Mouse (Mus musculus) bone marrow macrophage, adult 2 months (primary cell): ENCODE data around the gene Helz2. TPM values are rescaled to one million over a fixed set of nuclear protein-coding genes. Genes with fewer than 3 reads are reported as not detected.

Experiments
- H3K27ac ChIP-seq: 2 replicates; pipeline ENCODE4 v1.5.1; 2012; ENCODE audit warnings: low read depth, low read length; ENCODE audit not compliant: insufficient read depth
- H3K4me1 ChIP-seq: 2 replicates; pipeline ENCODE4 v1.6.1; 2012; ENCODE audit warnings: low read length; ENCODE audit not compliant: control insufficient read depth, insufficient read depth
- H3K4me3 ChIP-seq: 2 replicates; pipeline ENCODE4 v1.5.1; 2012; ENCODE audit warnings: mild to moderate bottlenecking, low read length, moderate library complexity; ENCODE audit not compliant: insufficient read depth
- CTCF ChIP-seq: IDR thresholded peaks from 2 replicates; pipeline ENCODE4 v1.5.1; 2012; ENCODE audit warnings: low read depth, mild to moderate bottlenecking, low read length, moderate library complexity
- POLR2A ChIP-seq: IDR thresholded peaks from 2 replicates; pipeline ENCODE4 v1.6.1; 2012; ENCODE audit warnings: mild to moderate bottlenecking, low read depth, low read length, borderline replicate concordance
- polyA plus RNA-seq: library from polyadenylated mRNA; stranded (reverse); fragments of >200 nt; gene quantifications from 2 replicates; pipeline ENCODE4 v1.2.4, GENCODE M21; 2012; ENCODE audit not compliant: missing spikeins, insufficient read depth, insufficient read length

Gene Helz2
- polyA plus RNA-seq, 1 experiment: 13.3 TPM

- no peak for TF ChIP-seq POLR2A
- TF ChIP-seq CTCF: no peak
- peaks cover 27% of the 10 kb centered on the region for H3K4me1 ChIP-seq
- no peak overlapping the region for H3K4me3 ChIP-seq
- H3K27ac ChIP-seq: no peak overlapping the region
Measured at GRCm38 (mm10) chr2:181239261-181239660, 2.6 kb downstream of the Helz2 start.

- Histone ChIP-seq H3K27ac (no peak overlapping the region), H3K4me3 (no peak overlapping the region), H3K4me1 (peaks cover 25% of the 10 kb centered on the region)
- no peak for TF ChIP-seq POLR2A
Measured at GRCm38 (mm10) chr2:181238861-181239260, 3.0 kb downstream of the Helz2 start.

- no peak overlapping the region for H3K27ac ChIP-seq
- H3K4me3 ChIP-seq: no peak overlapping the region
- no peak for TF ChIP-seq CTCF
- no peak for TF ChIP-seq POLR2A
- H3K4me1 ChIP-seq: peaks cover 25% of the 10 kb centered on the region
Measured at GRCm38 (mm10) chr2:181238091-181238610, 3.7 kb downstream of the Helz2 start.

GRCm38 (mm10) chr2:181237251-181238014, 4.4 kb downstream of the Helz2 start:
- TF ChIP-seq POLR2A (no peak), CTCF (no peak)
- Histone ChIP-seq H3K4me3 (no peak overlapping the region), H3K27ac (no peak overlapping the region), H3K4me1 (peaks cover 24% of the 10 kb centered on the region)

GRCm38 (mm10) chr2:181235681-181236566, 5.9 kb downstream of the Helz2 start:
- Histone ChIP-seq H3K4me3 (no peak overlapping the region), H3K4me1 (peaks cover 17% of the 10 kb centered on the region), H3K27ac (no peak overlapping the region)
- no peak for TF ChIP-seq CTCF
- TF ChIP-seq POLR2A: no peak

GRCm38 (mm10) chr2:181234680-181235079, 7.1 kb downstream of the Helz2 start:
- Histone ChIP-seq H3K4me1 (peaks cover 17% of the 10 kb centered on the region), H3K27ac (no peak overlapping the region), H3K4me3 (no peak overlapping the region)
- TF ChIP-seq POLR2A (no peak), CTCF (no peak)

- H3K4me1 ChIP-seq: peaks cover 16% of the 10 kb centered on the region
- no peak overlapping the region for H3K4me3 ChIP-seq
- TF ChIP-seq CTCF (no peak), POLR2A (no peak)
- H3K27ac ChIP-seq: no peak overlapping the region
Measured at GRCm38 (mm10) chr2:181233443-181233842, 8.4 kb downstream of the Helz2 start.

- TF ChIP-seq POLR2A (no peak), CTCF (no peak)
- no peak overlapping the region for H3K27ac ChIP-seq
- peaks cover 2% of the 10 kb centered on the region; the same call in 1 of the 2 replicates for H3K4me1 ChIP-seq
- no peak overlapping the region for H3K4me3 ChIP-seq
Measured at GRCm38 (mm10) chr2:181231171-181231570, 10.7 kb downstream of the Helz2 start.

GRCm38 (mm10) chr2:181228335-181228734, 13.5 kb downstream of the Helz2 start:
- Histone ChIP-seq H3K4me1 (peaks cover 2% of the 10 kb centered on the region; the same call in 1 of the 2 replicates), H3K27ac (no peak overlapping the region), H3K4me3 (no peak overlapping the region)
- no peak for TF ChIP-seq CTCF
- TF ChIP-seq POLR2A: no peak
